Mouse (Mus musculus) heart, adult 11 months (tissue): ENCODE data around the gene Pygo1.

Experiments used
- DNase-seq: peaks from one replicate; pipeline ENCODE4 v3.0.0; 2022

The Pygo1 gene

DNA sequence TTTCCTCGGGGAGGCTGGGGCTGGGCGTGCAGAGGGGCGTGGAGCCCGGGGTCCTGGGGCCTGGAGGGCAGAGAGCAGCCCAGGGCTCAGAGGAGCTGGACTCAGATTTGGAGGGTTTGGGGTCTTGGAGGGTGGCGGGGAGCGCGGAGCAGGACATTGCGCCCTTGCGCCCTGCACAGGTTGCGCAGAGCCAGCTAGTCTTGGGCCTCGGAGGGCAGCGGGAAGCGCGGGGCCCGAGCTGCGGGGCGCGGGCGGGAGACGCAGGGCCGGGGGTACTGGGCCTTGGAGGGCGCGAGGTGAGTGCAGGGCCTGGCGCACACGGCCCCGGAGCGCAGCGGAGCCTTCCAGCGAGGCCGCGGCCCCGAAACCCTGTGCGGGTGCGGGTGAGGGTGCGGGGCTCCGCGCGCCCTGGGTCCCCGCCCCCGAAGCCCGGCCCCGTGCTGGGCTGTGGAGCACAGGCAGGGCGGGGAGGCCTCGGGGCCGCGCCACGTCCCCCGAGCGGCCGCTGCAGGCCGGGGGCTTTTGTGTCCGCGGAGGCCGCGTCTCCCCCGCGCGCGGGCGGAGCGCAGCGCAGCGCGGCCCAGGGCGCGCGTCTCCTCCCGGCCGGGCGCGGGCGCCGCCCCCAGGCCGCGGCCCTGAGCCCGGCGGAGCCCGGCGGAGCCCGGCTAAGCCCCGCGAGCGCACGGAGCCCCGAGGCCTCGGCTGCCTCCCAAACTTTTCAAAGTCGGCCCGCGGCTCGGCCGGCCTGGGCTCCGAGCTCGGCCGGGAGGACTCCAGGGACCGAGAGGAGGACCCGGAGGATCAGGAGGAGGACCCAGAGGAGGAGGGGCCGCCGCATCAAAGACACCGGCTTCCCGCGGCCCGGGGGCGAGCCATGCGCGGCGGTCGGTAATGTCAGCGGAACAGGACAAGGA, at the start of gene Pygo1:
TSS of gene Pygo1 (plus strand) at position 625 of the 914 bp plus-strand sequence.
- peak; percentile 94 for DNase-seq

DNA sequence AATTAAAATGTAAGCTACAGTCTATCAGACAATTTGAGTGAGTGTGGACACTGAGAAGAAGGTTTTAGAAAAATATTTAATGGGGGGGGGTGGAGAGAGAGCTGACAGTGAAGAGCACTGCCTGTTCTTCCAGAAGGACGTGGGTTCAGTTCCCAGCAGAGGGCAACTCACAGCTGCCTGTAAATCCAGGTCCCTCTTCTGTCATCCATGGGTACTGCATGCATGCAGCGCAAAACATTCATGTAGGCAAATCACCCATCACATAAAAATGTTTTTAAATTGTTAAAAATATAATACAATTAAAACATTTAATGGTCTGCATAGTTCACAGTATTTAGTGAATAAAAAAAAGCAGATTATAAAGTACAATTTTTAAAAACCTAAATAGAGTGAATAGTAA, 49.6 kb upstream of the Pygo1 start:
- DNase-seq: peak; percentile 18

DNA sequence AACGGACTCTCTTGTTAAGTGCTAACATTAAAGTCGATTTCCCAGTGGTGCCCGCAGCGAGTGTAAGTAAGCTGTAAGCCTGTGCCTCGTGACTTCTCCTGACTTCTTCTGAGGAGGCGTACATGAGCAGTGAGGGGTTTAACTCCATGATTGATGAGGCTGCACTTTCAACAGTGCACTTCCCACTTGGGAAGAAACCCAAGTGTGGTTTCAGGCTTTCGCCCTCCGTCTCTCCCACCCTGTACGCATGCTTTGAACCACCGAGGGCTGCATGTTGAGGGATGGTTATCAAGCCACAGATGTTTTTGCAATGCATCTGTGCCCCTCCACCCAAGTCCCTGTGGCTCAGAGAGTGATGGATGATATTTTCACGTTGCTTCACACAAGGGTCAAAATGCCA, 47.5 kb upstream of the Pygo1 start:
- peak; percentile 75 for DNase-seq

DNA sequence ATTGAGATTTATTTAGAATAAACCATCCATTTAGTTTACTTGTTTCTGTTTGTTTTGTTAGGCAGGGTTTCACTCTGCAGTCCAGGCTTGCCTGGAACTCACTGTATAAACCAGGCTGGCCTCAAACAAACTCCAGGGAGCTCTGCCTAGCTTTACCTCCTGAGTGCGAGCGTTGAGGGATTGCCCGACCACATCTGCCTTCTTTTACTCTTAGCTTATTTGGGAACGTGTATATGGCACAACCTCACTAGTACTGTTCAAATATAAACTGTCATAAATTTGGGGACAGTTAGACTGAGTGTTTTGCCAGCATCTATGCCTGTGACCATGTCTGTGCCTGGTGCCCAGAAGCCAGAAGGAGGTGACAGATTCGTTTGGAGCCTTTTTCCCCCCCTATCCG, 46.8 kb upstream of the Pygo1 start:
- peak; percentile 79 for DNase-seq

DNA sequence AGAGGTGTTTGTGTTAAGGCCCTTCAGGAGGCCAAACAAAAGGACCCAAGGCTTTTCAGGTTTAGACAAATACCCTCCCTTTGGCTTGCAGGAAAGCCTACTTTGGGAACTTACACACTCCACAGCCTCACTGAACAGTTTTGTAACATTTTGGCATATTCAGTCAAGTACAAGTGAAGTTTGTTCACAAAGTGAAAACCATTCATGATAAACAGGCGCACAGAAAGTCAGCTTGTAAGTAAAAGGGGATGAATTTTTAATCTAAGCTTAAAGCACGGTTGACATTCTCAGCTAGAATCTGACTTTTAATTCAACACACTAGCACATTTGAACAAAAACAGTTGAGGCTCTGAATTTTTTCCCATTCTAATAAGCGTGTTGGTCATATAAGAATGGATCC, 45.8 kb upstream of the Pygo1 start:
- DNase-seq: no peak

DNA sequence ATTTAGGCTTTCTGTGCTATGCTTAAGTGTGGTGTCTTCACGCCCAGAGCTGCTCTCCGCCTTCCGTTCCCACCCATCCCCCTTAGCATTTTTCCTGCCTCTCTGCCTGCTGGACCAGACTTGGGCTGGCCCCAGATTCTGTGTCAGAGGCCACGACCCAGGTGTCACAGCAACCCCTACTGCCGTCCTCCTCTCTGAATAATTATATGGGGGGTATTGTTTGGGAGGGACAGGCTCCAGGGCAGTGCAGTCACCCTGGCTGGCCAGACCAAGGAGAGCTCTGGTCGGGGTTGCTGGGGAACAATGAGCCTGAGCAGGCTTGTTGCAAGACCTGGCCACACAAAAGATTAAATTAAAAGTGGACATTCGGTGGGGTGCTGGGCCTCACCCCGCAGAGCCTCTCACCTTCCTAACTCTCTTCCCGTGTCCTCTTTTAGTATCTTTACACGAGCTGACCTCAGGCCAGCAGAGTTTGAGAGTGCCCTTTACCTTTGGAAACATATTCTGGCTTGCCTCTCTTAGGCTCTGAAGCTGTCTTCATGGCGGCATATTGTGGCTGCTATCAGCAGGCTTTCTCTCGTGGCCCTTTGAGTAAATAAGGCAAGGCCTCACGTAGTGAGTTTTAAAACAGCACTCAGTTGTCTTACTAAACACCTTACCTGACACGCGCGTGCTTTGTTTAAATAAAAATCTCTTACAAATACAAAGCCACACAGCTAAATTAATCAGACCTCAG, 45.1 kb upstream of the Pygo1 start:
- DNase-seq: peak; percentile 93

DNA sequence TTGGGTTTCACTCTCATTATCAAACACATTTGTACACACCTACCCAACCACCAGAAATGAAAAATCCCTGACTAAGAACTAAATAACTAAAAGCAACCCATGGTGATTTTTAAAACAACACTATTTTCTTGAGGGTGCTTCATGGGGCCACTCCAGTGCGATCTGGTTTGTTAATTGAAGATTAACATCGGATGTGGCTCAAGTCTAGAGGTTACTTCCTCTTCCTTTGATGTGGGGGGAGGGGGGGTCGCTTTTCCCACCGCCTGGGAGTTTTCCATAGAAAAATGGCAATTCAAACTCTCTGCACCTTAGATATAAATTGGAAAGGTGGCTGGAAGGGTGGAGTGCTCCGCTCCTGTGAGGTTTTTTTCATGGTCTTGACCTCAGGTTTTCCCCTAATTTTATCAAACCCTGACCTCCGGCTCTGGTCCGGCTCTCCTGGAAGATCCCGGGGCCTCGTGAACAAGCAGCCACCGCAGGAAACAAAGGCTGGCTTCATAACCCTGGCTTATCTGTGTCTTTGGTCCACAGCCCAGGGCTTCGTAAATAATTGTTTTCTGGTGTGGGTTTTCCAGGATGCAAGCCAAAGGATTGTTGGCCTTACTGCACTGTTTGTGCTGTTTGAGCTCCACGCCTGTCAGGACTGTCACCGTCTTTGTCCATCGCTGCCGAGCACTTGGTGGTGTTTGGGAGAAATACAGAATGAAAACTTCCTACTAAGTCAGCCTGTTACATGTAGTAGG, 44.2 kb upstream of the Pygo1 start:
- DNase-seq: peak; percentile 97

GRCm38 (mm10) chr9:72883940-72884339, 41.5 kb upstream of the Pygo1 start:
- DNase-seq: peak; percentile 79

DNA sequence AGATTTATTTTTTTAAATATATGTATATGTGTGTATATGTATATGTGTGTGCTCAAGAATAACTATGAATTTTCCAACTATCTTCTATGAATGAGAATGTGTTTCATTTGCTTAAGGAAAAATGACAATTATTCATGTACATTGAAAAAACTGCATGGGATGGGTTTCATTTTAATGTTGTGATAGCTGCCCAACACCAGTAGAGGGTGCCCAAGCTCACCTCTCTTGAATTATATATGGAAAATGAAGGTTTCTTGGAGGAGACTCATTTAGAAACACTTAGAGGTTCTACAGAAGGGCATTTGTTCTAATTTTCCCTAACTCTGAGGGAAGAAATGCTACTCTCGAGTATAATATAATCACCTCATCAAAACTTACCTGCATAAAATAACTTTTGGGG, 35.7 kb upstream of the Pygo1 start:
- no peak for DNase-seq

- DNase-seq: peak; percentile 86
Observed at GRCm38 (mm10) chr9:72890499-72891085, 34.9 kb upstream of the Pygo1 start.

GRCm38 (mm10) chr9:72892761-72893160, 32.7 kb upstream of the Pygo1 start:
- DNase-seq: peak; percentile 74

- no peak for DNase-seq
Observed at GRCm38 (mm10) chr9:72894796-72895352, 30.6 kb upstream of the Pygo1 start.

GRCm38 (mm10) chr9:72902057-72902456, 23.4 kb upstream of the Pygo1 start:
- DNase-seq: no peak

DNA sequence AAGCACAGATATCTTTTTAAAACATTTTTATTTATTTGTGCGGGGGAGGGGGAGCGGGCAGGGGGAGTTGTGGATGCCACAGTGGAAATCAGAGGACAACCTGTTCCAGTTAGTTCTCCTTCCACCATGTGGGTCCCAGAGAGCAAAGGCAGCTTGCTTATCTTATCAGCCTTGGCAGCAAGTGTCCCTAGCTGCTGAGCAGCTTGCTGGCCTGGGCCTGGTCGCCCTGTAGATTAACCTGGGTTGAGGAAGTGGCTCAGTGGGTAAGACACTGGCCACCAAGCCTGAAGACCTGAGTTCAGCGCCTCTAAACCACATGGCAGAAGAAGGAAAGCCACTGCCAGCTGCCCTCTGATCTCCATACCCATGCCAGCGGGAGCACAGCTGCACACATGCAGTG, 22.8 kb upstream of the Pygo1 start:
- peak; percentile 91 for DNase-seq

- no peak for DNase-seq
Observed at GRCm38 (mm10) chr9:72906693-72907103, 18.7 kb upstream of the Pygo1 start.

DNA sequence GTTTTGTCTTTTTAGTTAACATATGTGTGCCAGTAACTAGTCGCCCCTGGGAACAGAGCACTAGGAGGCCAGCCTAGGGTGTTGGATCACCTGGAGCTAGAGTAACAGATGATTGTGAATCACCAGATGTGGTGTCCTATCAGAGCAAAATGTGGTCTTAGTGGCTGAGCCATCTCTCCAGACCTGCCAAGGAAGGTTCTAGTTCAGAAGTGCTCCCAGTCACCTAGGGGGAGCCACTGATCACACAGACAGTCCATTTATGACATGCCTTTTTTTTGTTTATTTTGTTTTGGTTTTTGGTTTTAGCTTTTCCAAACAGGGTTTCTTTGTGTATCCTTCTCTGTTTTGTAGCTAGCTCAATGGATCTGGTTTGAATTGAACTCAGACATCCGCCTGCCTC, 14.1 kb upstream of the Pygo1 start:
- DNase-seq: peak; percentile 81

DNA sequence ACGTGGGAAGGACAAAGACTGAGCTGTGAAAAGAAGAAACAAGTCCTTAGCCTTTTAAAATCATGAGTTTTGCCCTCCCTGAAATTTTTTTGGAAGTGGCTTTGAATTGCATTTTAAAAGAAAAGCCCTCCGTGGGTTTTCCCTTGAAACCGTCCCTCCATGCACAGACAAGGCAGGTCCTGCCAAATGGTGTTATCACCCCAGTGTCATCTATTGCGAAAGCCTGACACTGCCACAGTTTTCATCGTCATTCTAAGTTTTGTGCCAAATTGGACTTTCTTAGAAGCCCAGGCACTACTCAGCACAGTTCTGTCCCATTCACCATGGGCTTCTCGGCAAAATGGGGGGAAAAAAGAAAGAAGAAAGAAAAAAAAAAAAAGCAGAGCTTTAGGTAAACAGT, 11.9 kb upstream of the Pygo1 start:
- DNase-seq: peak; percentile 59

DNA sequence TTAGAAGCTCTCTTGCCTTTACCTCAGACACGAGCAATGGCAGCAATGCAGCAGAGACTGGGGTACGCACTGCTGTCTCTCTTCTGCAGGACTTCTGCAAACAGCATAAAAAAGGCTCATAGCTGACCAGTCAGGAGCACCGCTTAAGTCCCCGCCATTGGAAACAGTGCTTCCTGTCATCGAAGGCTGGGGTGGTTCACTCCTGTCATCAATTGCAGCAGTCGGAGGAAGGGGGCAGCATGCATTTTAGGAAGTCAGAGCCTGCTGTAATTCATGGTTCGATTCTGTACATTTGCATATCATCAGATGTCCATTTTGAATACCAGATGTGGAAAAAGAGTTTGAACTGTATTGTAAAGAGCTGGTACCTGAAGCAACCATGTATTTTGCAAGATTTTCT, 9.7 kb upstream of the Pygo1 start:
- peak; percentile 33 for DNase-seq

GRCm38 (mm10) chr9:72923068-72923467, 2.4 kb upstream of the Pygo1 start:
- peak; percentile 78 for DNase-seq

DNA sequence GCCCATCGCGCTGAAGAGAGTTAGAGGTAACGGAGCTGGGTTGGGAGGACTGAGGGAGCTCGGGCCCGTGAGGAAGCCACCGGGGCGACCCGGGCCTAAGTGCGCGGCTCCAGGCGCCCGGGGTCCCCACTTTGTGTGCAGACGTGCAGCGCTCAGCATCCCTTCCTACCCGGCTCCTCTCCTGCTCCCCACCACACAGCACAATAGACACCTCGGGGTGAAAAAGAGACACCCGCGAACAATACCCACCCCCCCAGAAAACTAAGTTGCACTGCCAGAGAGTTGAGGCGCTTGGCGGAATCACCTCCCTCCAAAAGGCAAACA, 452 bp downstream of the Pygo1 start:
- DNase-seq: no peak

- peak; percentile 73 for DNase-seq
Observed at GRCm38 (mm10) chr9:72931166-72931790, 5.8 kb downstream of the Pygo1 start.

- DNase-seq: no peak
Observed at GRCm38 (mm10) chr9:72935309-72935708, 9.9 kb downstream of the Pygo1 start.
